Mouse (Mus musculus) inflammation-experienced regulatory T-cells, adult 6 months (primary cell): Measurements from ENCODE around the gene Sumo3. TPM values are rescaled to one million over a fixed set of nuclear protein-coding genes. Genes with fewer than 3 reads are reported as not detected.

Source experiments
- ATAC-seq: one replicate; pipeline ENCODE4 v1.8.0; 2017
- polyA plus RNA-seq, 3 experiments: library from polyadenylated mRNA; unstranded; fragments of 100-300 nt; shearing (Covaris generic); gene quantifications; one replicate each; pipeline ENCODE4 v1.2.1; 2017

Gene Sumo3
- polyA plus RNA-seq, 3 experiments from 2014 or later = 73.1 to 90.7 (median 74.3) TPM

- no peak for ATAC-seq
Measured at GRCm38 (mm10) chr10:77589117-77589516, 16.8 kb upstream of the Sumo3 start.

GRCm38 (mm10) chr10:77589749-77590148 is 16.1 kb upstream of the Sumo3 start:
- no peak for ATAC-seq

DNA sequence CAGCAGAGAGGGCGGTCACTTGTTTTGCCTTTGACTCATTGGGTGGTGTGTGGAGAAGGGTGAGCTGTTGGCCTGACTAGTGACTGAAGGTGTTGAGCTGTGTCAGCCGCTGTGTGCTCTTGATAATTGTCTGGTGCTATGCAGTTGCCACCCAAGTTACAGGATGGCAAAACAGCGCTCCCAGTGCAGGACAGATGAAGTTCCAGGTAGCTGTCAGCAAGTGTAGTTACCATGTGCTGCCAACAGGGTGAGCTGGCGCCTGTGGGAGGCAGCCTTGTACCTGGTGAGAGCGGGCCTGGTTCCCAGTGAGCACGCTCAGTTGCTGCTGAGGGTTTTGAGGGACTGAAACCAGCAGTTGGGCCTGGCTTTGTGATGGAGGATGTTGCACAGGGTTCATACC is 15.1 kb upstream of the Sumo3 start:
- peak; percentile 98 for ATAC-seq

GRCm38 (mm10) chr10:77591546-77591945 is 14.4 kb upstream of the Sumo3 start:
- no peak for ATAC-seq

GRCm38 (mm10) chr10:77596060-77596459 is 9.8 kb upstream of the Sumo3 start:
- ATAC-seq = no peak

DNA sequence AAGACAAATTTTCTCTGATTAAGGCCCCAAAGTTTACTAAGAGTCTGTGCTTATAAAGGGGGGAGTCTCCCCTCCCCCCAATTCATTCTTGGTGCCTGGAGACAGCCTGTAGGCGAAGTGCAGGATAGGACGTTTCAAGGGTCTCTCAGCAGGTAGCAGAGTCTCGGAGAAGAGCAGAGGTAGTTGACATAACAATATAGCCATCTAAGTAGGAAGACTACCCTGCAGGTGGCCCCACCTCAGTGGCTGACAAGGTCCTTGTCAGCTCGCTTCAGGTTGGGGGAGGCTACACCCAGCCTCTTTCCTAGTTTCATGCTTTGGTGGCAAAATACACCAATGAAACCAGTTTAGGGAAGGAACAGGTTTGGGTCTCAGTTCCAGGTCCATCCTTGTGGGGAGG is 2.9 kb upstream of the Sumo3 start:
- no peak for ATAC-seq

GRCm38 (mm10) chr10:77604111-77604510 is 1.8 kb upstream of the Sumo3 start:
- ATAC-seq = no peak

DNA sequence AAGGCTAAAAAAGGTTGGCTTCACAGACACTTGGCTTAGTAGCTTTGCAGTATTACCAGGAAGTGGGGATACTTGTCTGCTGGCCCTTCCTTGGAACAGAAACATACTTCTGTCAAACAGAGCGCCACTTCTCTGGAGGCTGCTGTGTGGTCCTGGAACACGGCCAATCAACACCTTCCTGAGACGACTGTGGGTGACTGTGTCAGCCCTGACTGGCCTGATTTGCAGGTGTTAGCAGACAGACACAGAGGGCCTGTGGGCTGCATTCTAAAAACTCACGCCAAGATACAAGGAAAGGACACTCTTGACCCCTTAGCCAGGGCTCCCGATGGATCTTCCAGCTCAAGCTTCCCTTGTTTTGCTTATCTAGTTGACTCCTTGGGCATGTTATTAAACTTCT is 939 bp upstream of the Sumo3 start:
- ATAC-seq = no peak

DNA sequence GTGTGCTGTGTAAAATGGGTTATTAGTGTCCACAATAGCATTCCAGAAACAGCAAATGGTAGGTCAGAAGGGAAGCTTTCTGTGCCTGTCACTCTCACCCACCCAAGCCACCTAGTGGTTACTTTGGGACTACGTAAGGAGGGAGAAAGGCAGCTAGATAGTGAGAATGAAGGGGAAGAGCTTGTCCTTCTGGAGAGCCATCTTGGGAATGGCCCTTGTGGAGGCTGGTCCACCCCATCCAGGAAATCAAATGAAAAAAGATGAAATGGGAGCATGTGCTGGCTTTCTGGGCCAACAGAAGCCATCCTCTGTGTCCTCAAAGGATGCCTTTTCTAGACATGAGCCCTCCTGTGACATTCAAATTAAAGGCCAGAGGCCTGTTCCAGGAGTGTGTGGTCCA is 529 bp upstream of the Sumo3 start:
- ATAC-seq = no peak

DNA sequence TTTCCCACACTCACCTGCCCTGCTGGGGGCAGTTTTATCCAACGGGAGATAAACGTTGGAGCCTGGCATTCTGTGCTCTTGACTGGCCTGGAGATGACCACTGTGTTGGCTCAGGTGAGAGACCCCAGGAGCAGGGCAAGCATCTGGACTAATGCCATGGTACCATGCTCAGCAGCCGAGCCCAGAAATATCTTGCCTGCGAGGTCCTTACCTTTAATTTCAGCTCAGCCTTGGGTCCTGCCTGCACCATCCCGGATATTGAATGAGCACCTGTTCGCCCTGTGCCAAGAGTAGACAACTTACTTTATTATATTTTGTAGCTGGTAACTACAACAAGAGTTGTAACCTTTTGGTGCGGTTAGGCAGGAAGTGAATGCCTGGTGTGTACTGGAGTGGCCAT is 958 bp downstream of the Sumo3 start:
- ATAC-seq = peak; percentile 67

DNA sequence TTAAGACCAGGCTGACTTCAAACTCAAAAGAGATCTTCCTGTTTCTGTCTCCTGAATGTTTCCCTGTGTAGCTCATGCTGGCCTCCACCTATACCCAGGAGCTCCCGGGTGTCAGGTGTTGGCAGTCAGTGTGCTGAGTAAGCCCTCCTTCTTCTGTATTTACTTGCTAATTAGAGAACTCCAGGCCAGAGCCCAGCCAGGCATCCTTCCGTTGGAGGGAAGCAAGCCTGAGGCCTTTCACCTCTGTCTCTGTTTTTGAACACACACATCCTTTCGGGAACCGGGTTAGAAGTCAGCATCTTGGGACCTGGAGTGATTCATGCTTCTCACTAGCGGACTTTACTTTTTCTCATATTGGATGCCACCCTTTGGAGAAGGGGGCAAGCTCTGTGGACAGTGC is 1.5 kb downstream of the Sumo3 start:
- ATAC-seq = no peak

- no peak for ATAC-seq
Measured at GRCm38 (mm10) chr10:77608589-77608988, 2.7 kb downstream of the Sumo3 start.

DNA sequence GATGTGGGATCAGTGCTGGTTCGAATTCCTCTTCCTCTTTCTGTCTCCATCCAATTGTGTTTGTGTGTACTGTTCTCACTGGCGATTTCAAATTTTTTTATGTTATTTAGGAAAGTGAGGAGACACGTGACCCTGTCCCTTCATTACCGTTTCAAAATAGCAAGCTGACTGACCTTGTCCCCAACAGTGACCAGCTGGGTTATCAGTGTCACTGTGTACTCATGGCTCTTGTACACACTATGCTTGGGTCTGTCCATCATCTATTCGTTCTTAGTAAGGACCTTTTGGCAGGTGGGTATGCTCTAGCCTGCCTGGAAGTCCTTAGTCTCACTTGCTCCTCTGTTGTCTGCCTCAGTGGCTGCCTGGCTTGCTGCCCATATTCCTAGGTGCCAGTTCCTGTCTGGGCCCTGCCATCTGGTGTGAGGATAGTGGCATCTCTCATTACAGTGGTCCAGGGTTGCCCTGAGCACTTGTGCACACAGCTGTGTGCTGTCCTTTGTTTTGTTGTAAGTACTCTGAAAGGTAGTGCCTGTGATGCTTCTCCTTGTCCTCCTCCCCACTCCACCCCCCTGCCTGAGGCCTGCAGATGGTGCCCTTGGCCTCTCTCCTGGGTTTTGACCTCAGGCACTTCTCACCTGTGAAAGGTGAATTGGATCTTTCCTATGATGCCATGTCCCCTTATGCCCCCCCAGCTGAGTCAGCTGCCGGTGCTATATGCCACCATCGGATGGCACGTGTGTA is 4.5 kb downstream of the Sumo3 start:
- no peak for ATAC-seq

GRCm38 (mm10) chr10:77613409-77613808 is 7.5 kb downstream of the Sumo3 start:
- no peak for ATAC-seq

GRCm38 (mm10) chr10:77615647-77616046 is 9.8 kb downstream of the Sumo3 start:
- ATAC-seq = no peak

DNA sequence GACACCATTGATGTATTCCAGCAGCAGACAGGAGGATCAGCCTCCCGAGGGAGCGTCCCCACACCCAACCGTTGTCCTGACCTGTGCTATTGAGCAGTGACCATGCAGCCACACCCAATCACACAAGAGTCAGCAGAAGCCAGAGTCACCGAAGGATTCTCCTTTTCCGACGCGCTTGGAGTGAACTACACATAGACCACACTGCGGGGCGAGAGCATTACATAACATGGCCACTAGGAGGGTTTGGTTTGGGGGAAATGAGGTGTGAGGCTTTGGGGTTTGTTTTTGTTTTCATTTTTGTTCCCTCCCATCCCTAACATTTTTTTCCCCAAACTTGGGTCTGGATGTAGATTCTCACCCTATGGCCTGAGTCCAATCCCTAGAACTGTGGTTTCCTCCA is 10.3 kb downstream of the Sumo3 start:
- ATAC-seq = no peak

- ATAC-seq = no peak
Measured at GRCm38 (mm10) chr10:77616926-77617325, 11.0 kb downstream of the Sumo3 start.

DNA sequence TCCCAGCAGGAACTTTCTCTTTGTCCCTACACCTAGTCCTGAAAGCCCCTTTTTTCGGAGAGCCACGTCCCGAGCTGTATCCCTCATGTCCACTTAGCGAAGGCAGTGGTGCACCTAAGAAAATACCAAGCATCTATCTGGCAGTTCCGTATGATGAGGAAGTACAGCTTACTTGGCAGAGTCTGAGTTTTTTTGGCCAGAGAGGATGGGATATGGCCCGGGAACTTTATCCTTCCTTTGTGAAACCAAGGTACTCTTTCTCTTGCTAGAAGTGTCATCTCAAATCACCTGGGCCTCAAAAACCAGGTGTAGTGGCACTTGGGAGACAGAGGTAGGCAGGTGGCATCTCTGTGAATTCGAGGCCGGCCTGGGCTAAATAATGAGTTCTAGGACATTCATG is 15.6 kb downstream of the Sumo3 start:
- ATAC-seq = no peak

DNA sequence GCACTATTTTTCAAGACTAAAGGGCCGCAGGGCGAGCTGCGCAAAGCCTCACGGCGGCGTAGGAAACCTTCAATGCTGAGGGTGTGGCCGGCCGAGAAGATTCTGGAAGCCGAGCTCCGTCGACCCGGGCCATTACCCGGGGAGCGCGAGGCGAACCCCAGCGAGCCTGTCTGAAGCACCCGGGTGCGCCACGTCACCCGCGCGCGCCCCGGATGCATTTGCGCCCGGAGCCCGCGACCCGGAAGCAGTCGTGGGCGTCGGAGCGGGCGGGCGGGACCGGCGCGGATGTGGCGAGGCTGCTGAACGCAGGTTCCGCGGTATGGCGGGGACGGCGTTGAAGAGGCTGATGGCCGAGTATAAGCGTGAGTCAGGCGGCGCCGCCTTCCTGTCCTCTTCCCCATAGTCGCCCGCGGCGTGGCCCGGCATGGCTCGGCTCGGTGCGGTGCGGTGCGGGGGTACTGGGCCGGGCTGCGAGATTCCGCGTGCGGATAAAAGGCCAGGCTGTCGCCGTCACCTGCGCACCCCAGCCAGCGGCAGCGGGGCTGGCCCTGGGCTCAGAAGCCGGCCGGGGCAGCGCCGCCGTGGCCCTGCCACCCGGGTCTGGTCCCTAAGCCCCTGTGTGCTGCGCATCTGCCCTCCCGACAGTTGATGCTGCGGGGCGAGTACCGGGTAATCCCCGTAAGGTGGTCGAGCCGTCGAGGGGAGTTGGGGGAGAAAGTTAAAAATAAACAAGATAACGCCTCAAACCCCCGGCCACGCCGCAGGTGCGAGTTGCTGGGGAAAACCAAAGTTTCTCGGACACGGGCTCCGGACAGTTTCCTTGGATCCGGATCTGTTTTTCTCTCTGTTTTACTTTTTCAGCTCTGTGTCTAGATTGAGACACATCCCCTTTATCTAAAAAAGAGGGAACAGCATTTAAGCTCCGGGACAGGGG is 16.4 kb downstream of the Sumo3 start, which contains the start of gene Ube2g2:
Gene Ube2g2, plus strand, starts transcription at position 221 of the 934 bp plus-strand sequence.
- peak; percentile 86 for ATAC-seq

DNA sequence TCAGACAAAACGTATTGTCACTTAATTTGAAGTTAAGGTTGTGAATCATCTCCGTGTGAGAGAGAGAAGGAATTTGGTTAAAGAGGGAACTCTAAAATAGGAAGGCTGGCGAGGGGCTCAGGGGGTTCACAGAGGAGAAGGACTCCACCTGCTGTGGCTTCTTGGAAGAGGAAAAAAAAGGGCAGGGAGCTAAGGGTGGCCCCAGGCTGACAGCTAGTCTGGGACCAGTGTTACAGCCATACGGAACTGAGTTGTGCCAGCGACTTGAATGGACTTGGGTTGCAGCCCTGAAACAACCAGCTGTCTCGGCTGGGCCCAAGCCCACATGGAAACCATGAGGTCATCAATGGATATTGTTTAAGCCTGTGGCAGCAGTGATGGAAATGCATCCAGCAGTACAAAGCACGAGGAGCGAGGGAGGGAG is 17.2 kb downstream of the Sumo3 start:
- ATAC-seq = no peak

- ATAC-seq = no peak
Measured at GRCm38 (mm10) chr10:77623639-77624400, 17.9 kb downstream of the Sumo3 start.

GRCm38 (mm10) chr10:77624570-77624995 is 18.7 kb downstream of the Sumo3 start:
- no peak for ATAC-seq

- no peak for ATAC-seq
Measured at GRCm38 (mm10) chr10:77626036-77626435, 20.1 kb downstream of the Sumo3 start.
